Mouse (Mus musculus): Measurements from ENCODE around the gene Catsper4.

DNA sequence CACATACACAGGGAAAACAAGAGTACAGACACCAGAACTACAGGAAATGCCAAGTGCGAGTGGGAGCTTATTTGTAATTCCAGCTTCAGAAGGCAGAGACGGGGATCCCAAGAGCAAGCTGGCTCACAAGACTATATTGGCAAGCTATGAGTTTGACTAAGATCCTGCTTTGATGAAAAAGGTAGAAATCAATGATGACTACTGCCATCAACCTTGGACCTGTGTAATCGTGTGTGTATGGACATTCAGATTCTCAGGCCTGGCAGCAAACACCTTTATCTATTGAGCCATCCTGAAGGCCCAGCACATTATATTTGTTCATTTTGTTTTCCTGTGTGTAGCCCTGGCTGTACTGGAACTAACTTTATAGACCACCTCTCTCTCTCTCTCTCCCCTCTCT, 43.5 kb downstream of the Catsper4 start:
- TF ChIP-seq GATA1 (IDR thresholded peaks at IDR 0.05; ENCODE audit: borderline replicate concordance, low read length): no peak
- TF ChIP-seq FLI1 (IDR thresholded peaks at IDR 0.05; ENCODE audit: low read length): no peak

All from megakaryocyte, embryonic 14.5 days (primary cell).